Mouse (Mus musculus) left cerebral cortex, postnatal 4 days (tissue): ENCODE data around the gene Ren1. TPM values are rescaled to one million over a fixed set of nuclear protein-coding genes. Genes with fewer than 3 reads are reported as not detected.
"Not testable (repeated sequence)": the region's sequence is repeated elsewhere in the genome, so short reads cannot be mapped to it uniquely, and the experiment has no call there.

Experiments
- DNase-seq: peaks from one replicate; pipeline ENCODE4 v3.0.0-alpha.2; 2022
- intact Hi-C: fragments of 180-260 bp; cut with DNase I; formaldehyde crosslinking; loops from one replicate; pipeline ENCODE4 v1.15.1; 2025
- total RNA-seq, 2 experiments: library from RNA; stranded (reverse); gene quantifications; 2 replicates each; pipeline ENCODE4 v1.2.3; 2021

Gene Ren1
- total RNA-seq, 2 experiments from 2014 or later = not detected

DNA sequence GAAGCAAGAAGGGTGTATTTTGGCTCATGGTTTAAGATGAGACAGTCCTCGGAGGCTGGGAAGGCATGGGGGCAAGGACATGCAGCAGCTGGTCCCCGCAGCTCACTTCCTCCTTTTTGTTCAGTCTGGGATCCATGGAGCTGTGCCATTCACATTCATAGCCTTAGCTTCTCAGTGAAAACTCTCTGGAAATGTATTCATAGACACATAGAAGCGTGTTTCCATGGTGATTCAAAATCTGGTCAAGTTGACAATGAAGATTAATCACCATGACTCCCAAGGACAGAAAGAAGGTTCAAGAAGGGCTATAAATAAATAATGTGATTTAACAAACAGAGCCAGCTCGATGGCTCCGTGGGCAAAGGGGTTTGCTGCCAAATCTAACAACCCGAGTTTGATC, 16.4 kb upstream of the Ren1 start:
- intact Hi-C loops = no loop called here
- DNase-seq = no peak

DNA sequence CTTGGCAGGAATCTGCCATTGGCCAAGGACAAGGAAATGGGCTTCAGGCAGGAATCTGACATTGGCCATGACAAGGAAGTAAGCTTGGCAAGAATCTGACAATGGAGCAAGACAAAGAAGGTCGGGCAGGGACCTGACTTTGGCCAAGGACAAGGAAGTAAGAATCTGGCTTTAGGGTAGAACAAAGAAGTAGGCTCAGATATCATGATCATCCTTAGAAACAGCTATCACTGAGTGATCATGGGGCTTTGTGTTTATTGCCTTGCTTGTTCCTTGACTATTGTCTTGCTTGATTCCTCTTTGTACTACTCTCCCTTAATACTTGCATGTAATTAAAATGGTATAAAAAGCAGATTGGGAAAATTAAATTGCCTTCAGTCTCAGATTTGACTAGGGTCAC, 9.9 kb upstream of the Ren1 start:
- DNase-seq, intact Hi-C loops: not testable (repeated sequence)

DNA sequence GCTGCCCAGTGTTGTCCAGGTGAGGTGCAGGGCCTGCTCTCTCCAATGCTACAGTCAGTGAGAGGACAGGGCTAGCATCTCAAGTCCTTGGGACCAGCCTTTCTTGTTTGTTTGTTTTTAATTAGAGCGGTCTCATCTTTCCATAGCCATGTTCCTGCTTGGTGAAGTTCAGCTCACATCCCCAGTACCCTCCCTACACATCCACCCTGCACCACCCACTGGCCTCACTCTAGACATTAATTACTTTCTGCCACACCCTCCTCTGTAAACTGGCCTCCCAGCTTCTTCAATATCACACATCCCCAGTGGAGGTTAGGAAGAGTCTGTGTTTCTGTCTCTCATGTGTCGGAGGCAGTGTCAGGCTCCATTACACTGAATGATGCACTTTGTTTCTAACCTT, 6.0 kb upstream of the Ren1 start:
- no peak for DNase-seq

DNA sequence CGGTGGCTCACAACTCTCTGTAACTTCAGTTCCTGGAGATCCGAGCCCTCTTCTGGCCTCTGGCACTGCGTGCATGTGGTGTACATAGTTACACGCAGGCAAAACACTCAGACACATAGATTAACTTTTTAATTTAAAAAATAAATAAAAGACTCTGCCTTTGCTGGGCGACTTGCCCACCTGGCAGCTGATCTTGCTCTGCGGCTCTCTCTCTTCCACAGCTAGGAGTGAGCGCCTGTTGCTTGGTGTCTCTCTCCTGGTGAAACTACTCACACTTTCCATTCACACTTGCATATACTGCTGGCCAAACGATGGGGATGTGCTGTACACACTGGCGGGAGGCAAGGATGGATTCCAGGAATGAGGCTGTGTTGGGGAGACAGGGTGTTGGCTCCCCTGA, 3.8 kb upstream of the Ren1 start:
- intact Hi-C loops = no loop called here
- no peak for DNase-seq

More for the DNA sequence above, 6.0 kb upstream of the Ren1 start:
- intact Hi-C loops = no loop called here

DNA sequence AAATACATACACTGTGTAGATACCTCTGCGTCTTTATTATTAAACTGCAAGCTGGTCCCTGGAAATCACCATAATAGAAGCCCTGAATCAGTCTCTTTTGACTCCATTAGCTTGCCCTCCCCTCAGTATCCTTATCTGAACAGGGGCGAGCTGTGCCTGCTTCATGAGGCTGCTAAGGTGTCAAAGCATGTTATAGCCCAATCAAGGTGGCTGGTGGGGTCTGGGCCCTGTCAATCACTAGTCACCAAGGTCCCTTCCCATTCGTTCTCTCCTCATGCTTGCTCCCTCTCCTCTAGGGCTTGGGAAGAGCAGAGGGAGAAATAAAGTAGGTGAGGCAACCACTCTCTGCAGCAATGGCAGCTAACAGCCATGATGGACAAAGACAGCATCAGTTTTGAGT, 3.1 kb upstream of the Ren1 start:
- intact Hi-C loops = no loop called here
- DNase-seq = no peak

- intact Hi-C loops = no loop called here
These were observed 2.4 kb upstream of the Ren1 start for GRCm38 (mm10) chr1:133347693-133348520.

DNA sequence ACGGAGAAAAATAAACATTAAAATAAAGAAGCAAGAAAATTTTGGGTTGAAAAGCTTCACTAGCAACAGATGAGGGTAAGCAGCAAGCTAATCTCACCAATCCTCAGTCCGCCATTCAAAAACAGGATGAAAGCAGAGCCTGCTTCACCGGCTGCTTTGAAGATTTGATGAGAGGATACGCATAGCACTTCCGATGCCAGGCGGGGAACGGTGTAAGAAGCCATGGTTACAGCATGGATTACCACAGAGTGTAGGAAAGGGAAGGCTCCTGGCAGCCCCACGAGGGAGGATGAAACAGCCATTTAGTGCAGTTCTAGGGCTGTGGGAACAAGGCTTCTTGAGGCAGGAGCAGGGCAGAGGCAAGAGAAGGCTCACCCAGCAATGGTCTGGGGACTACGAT, 1.5 kb downstream of the Ren1 start:
- DNase-seq = no peak
- intact Hi-C loops = loop anchor here (5.0 kb wide), 1 partner anchor 174 kb away; no protein-coding TSS in a partner anchor

More at GRCm38 (mm10) chr1:133347693-133348520, 2.4 kb upstream of the Ren1 start:
- no peak for DNase-seq

- intact Hi-C loops = loop anchor here (5.0 kb wide), 1 partner anchor 176 kb away; no protein-coding TSS in a partner anchor
- peak; percentile 87 for DNase-seq
These were observed 3.1 kb downstream of the Ren1 start for GRCm38 (mm10) chr1:133353371-133353809.

- DNase-seq = no peak
- intact Hi-C loops = loop anchor here (2.0 kb wide), 1 partner anchor 41 kb away; no protein-coding TSS in a partner anchor
These were observed 5.2 kb downstream of the Ren1 start for GRCm38 (mm10) chr1:133355469-133355868.

DNA sequence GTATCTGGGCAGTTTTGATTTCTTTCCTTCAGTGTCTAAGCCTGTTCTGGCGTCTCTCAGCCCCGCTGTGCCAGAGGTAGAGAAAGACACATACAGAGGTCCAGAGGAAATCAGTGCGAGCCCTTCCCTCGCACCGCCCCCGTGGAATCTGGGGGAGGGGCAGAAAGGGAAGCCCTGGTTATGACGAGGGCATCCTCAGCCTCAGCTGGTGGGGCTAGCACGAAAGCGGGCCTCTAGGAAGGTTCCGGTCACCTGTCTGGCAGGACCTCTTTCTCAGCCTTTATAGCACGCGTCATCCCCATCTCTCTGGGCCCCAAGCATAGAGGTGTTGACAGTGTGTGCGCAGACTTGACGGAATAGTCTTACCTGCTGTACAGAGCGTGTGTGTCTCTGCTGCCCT, 5.6 kb downstream of the Ren1 start:
- DNase-seq = no peak
- intact Hi-C loops = loop anchor here (2.0 kb wide), 1 partner anchor 41 kb away; no protein-coding TSS in a partner anchor

DNA sequence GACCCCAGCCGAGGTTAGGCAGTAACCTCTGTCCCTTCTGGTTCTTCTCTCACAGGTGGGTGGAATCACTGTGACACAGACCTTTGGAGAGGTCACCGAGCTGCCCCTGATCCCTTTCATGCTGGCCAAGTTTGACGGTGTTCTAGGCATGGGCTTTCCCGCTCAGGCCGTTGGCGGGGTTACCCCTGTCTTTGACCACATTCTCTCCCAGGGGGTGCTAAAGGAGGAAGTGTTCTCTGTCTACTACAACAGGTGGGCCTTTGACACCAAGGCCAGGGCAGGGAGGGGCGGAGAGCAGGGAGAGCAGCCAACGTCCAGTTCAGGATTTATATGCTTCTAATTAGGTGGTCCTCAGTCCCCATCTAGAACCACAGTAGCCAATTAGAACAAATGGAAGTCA, 6.0 kb downstream of the Ren1 start:
- intact Hi-C loops = no loop called here
- no peak for DNase-seq

- no peak for DNase-seq
- intact Hi-C loops = no loop called here
These were observed 10.7 kb downstream of the Ren1 start for GRCm38 (mm10) chr1:133361006-133361405.

- intact Hi-C loops = no loop called here
These were observed 11.8 kb downstream of the Ren1 start for GRCm38 (mm10) chr1:133362103-133362502.

DNA sequence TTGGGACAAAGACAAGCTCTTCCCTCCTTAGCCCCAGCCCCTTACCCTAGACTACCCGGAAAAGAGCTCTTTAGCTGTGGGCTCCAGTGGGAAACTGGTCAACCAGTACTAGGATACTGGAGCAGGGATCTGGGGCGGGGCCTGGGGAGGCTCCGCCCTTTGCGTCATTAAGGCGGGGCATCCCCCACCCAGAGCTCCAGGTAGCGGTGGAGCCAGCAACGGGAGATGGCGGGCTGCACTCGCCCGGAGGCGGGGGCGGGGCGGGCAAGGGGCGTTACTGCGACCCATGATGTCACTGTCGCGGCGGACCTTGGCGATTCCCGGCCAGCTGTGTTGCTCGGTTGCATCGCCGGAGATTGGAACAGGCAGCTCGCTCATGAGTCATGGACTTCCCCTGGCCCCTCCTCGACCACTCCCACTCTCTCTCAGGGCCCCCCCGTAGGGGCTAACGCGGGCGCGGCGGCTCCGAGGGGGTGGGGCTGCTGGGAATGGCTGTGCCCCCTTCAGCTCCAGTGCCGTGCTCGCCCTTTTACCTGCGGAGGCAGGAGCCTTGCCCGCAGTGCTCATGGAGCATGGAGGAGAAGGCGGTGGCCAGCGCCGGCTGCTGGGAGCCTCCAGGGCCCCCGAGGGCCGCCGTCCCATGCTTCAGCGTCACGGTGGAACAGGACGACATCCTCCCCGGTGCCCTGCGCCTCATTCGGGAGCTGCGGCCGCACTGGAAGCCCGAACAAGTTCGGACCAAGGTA, 13.1 kb downstream of the Ren1 start, which contains the start of gene Etnk2:
TSS of gene Etnk2 (plus strand) at position 297 of the 746 bp plus-strand sequence.
- intact Hi-C loops = no loop called here
- peak; percentile 78 for DNase-seq

More at GRCm38 (mm10) chr1:133362103-133362502, 11.8 kb downstream of the Ren1 start:
- DNase-seq = no peak

DNA sequence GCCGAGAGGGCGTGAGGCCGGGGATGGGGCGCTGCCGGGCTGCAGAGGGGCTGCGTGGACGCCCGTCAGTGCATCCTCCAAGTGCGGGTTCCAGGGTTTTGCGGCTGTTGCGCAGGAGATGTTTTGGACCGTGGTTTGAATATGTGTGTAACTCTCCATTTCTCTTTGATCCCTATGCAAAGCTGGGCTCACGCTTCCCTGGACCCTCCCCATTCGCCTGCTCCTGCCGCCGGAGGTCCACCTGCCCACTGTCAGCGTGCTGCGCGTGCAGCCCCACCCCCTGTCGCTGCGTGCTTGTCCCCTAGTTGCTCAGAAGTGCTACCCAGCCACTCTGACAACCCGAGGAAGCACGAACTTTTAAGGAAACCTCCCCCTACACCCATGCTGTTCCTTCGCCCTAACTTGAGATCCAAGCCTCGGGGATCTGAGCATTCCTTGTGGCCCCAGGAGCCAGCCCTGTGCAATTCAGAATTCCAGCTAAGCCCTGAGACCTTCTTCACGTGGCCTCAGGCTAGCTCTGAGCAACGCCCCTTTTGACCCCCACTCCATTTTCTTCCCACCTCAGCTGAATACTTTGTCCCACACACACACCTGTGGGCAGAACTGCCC, 13.8 kb downstream of the Ren1 start:
- intact Hi-C loops = no loop called here
- DNase-seq = no peak

GRCm38 (mm10) chr1:133364890-133365289, 14.6 kb downstream of the Ren1 start:
- intact Hi-C loops = no loop called here
- DNase-seq = no peak

GRCm38 (mm10) chr1:133366951-133367605, 16.8 kb downstream of the Ren1 start:
- DNase-seq = no peak
- intact Hi-C loops = no loop called here

GRCm38 (mm10) chr1:133367606-133368488, 17.5 kb downstream of the Ren1 start:
- DNase-seq = peak; percentile 59
- intact Hi-C loops = no loop called here

DNA sequence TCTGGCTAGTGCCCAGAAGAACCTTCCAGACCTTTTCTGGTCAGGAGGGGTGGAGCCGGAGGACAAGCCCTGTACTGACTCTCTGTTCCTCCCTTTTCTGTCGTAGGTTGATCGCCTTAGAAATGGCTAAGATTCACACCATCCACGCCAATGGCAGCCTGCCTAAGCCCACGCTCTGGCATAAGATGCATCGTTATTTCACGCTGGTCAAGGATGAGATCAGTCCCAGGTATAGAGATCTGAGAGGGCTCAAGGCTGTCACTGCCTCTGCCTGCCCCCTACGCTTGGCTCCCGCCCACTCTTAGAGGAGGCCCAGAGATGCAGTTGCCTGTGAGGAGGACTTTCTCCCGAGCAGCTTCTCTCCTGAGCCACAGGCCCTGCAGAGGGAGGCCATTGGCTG, 18.3 kb downstream of the Ren1 start:
- peak; percentile 41 for DNase-seq
- intact Hi-C loops = no loop called here
